Mouse (Mus musculus): ENCODE measurements around the gene Foxa1.

Gene Foxa1

GRCm38 (mm10) chr12:57546415-57547201 is at the start of gene Foxa1:
Gene Foxa1 (minus strand): TSS chr12:57546916.
- no peak for DNase-seq (ENCODE audit: low spot score in 2 of 2)

DNA sequence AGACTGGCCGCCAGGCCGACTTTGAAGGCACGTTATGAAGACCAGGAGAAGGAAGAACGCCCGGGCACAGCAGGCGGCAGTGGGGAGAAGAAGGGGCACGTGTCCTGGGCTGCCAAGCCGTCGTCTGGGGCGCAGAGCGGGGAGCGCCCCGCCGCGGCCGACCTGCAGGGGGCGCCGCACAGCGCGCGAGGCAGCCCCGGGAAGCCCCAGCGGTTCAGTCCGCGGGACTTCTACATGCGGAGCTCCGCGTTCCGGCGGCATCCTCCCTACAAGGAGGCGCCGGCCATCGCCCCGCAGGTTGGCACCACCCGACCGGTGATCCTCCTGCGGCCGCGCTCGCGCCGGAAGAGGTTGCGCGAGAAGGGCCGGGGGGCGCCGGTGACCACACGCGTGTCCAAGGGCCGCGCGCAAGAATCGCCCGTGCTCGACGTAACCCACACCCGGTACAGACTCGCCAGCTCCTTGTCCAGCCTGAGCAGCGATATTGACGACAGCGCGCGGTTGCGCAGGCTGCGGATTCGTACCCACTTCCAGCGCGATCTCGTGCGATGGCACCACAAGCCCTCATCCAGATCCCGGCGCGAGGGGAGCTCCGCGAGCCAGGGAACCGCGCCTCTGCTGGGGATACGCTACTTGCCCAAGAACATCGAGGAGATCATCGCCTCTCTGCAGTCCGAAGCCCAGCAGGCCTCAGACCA is 29.4 kb upstream of the Foxa1 start:
- no peak for DNase-seq (ENCODE audit: low spot score in 2 of 2)

DNA sequence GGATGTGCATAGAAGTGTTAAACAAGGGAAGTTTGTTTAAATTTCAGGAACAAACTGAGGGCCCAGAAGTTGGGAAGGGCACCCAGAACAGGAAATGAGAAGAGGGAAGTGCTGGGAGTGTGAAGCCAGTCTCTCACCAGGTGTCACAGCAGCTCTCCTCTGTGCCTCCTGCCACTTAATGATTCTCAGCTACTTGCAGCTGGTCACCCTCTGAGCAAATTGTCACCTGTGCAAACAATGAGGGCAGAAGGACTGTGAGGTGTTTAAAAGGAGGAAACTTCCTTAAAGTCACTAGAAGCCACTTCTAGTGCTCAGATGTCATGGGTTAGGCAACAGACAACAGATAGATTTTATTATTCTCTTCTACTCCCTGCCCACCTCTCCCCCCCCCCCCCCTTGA is 25.7 kb upstream of the Foxa1 start:
- DNase-seq (ENCODE audit: low spot score in 2 of 2), result no peak

DNA sequence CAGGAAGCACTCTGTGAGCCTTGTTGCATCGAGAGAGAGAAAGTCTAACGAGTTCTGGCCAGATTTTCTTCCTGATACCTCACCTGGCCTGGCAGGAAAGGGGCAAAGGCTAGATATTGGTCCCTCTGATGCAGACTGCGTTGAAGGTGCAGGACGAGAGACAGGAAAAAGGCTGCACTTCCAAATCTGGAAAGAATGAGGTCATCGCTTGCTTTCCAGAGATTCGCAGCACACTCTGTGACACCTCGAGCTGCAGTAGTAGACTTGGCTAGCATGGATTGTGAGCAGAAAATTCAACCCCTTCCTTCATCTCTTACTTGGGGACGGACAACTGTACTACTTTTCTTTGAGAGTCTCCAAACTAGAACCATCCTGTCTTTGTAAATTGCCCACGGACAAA is 25.1 kb upstream of the Foxa1 start:
- DNase-seq (ENCODE audit: low spot score in 2 of 2), result no peak

- DNase-seq (ENCODE audit: low spot score in 2 of 2), result no peak
Observed at GRCm38 (mm10) chr12:57563909-57564308, 17.2 kb upstream of the Foxa1 start, which contains the start of gene Ttc6. Gene Ttc6 (plus strand): TSS chr12:57564113.

DNA sequence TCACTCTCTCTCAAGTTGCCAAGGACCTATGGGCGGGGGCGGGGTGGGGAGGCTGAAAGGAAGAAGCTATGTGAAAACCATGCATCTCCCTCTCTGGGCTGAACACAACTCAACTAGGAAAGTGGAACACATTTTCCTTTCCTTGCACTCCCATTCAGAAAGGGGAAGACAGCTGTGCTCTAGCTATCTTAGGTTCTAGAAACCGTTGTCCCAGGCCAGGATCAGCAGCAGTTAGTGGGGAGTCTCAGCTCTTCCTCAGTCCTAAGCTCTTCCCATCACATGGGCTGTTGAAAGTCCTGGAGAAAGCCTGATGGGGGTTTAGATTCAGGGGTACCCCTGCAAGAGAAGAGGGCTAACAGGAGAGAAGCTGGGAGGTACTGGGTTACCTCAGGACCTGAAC is 7.4 kb upstream of the Foxa1 start:
- no peak for DNase-seq (ENCODE audit: low spot score in 2 of 2)

GRCm38 (mm10) chr12:57552286-57552685 is 5.6 kb upstream of the Foxa1 start:
- no peak for DNase-seq (ENCODE audit: low spot score in 2 of 2)

DNA sequence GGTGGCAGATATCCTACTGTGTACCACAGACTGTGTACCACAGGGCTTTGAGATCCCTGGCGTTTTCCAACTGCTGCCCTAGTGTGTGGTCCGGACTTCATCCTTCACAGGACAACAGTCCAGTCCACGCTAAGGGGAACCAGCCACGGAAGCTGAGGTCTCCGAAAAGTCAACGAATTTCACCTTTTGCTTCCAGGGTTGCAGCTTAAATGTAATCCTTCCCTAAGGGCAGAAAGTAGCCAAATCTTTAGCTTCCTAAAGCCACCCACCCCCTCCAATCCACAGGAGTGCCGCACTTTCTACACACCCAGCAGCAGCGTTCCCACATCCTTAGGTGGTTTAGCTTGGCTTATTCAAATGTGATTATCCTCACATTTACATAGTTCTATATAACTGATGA is 4.2 kb upstream of the Foxa1 start:
- DNase-seq (ENCODE audit: low spot score in 2 of 2), result no peak

DNA sequence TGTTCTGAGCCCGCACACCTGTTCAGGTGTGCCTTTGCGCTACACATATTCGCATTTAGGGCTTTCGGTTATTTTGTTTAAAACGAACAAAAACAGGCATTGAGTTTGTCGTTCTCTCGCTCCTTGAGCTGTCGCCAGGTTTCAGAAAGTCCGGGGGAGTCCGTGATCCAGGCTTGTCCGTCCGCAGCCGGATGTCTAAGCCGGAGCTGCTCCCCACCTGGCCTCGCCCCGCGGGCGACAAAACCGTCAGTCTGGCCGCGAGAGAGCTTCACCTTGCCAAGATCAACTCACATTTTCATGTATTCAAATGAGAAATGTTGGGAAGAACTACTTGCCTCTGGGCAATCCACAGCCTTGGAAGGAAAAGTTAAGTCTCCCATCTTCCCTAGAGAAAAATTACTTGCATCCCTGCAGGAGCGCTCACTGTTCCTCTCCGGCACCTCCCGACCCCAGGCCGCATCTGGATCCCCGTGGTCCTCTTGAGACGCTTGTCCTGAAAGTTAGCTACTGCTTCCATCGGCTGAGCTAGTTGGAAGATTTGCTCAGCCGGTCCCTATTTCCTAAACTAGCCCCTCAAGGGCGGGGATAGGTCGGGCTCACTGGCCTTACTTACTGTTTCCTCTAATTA is 3.6 kb upstream of the Foxa1 start:
- DNase-seq (ENCODE audit: low spot score in 2 of 2), result no peak

DNA sequence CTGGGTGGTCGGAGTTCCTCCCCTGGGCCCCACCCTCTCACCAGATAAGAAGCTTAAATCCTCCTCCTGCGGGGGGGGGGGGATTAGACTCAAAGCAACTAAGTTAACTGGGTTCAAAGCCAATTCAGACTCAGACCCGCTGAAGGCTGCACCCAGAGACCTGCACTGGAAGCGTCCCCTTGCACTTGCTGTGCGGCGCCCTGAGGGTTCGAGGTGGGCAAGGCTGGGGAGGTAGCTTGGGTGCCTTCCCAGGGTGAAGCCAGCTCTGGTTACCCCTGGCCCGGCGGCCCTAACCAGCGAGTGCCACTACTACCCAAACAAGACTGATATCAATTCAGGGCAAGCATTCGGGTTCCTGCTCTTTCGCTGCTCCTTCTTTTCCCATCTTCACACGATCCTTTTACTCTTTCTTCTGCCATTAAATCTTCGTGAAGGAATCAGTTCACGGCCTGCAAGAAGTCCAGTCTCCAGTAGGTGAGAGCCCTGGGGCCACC is 3.0 kb upstream of the Foxa1 start:
- no peak for DNase-seq (ENCODE audit: low spot score in 2 of 2)

DNA sequence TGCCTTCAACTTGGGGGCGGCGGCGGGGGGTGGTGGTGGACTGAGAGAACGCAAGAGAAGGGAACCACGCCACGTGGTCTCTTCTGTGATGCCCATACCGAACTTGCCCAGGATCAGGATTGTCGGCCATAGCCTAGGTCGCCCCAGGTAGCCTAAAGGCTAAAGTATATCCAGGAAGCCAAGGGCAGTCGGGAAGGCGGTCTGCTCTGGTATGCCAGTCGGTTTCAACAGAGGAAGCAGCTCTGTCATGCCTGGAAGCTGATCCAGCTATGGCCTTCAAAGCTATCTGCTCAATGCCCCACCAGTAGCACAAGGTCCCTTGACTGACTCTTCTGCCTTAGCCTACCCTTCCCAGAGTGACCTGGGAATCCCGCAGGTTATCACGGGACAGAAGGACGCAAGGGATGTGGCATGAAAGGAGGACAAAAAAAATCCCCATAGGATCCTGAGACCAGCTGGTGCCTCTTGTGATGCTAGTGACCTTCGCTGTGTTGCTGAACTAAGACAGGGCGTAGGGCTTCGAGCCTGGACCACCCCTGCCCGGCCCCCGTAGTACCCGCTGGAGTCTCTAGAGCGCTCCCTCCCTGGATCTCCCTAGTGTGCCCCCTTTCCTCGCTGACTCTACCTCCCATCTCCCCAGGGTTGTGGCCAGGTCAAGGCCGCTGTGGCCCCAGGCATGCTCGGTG is 2.4 kb upstream of the Foxa1 start:
- no peak for DNase-seq (ENCODE audit: low spot score in 2 of 2)

DNA sequence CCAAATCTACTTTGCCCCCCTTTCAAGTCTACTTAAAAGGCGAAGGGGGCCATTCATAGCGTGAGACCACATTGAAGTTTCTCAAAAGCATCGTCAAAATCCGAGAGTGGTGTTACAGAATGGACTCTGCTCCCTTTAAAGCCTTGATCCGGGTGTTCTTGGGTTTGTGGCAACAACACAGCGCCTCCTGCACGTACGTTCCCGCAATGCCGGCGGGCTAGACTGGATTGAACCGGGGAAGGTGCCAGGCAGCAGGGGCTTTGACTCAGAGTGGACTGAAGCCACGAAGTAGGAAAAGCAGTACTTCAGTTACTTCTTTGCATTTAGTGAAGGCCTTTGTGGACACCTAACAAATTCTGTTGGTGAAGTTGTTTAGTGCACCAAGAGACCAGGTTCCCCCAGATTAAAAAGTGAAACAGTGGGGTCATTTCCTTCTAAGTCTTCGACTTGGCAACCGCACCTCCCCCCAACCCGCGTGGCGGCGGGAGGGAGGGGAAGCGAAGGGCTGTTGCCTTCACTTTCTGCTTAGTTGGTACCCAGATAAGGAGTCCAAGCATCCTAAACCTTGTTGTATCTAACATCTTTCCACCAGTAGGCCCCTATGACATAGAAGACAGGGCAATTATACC is 1.8 kb upstream of the Foxa1 start:
- no peak for DNase-seq (ENCODE audit: low spot score in 2 of 2)

GRCm38 (mm10) chr12:57547890-57548289 is 1.2 kb upstream of the Foxa1 start:
- DNase-seq (ENCODE audit: low spot score in 2 of 2), result no peak

DNA sequence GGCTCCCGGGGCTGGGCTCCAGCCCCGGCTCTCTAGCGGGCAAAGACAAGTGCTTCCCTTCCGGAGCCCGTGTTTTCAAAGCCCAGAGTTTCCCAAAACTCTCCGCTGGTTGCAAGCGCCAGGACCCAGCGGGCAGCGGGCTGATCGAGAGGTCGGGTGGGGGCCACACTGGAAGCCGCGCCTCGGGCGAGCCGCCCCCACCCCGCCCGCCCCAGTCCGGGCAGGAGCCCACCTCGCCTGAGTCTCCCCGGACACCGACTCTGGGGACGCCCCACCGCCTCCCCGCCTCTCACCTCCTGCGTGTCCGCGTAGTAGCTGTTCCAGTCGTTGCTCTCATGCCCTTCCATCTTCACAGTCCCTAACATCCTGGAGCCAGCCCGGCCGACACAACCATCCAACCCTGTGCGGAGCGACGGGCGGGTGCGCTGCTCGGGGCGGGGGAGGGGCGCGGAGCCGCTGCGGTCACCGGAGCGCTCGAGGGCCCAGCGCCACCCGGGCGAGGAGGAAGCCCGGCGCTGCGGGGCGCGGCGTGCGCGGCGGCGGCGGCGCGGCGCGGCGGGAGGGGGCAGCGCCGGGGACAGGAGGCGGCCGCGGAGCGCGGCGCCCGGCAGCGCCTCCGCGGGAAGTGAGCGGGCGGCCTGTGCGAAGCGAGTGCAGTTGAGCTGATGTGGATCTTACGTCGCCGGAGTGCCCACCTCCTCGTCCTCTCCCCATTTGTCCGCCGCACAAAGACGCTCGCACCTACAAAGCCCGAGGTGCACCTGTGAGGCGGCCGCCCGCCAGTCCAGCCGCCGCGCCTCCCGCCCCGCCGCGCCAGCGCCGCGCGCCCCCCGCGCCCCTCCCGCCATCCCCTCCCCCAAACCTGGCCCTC is 1.1 kb downstream of the Foxa1 start:
- DNase-seq (ENCODE audit: low spot score in 2 of 2), result no peak

GRCm38 (mm10) chr12:57544641-57545370 is 1.9 kb downstream of the Foxa1 start:
- peak in 1 of 2 experiments; percentile 49 for DNase-seq (ENCODE audit: low spot score in 2 of 2)

- no peak for DNase-seq (ENCODE audit: low spot score in 2 of 2)
Observed at GRCm38 (mm10) chr12:57543627-57543991, 3.1 kb downstream of the Foxa1 start.

DNA sequence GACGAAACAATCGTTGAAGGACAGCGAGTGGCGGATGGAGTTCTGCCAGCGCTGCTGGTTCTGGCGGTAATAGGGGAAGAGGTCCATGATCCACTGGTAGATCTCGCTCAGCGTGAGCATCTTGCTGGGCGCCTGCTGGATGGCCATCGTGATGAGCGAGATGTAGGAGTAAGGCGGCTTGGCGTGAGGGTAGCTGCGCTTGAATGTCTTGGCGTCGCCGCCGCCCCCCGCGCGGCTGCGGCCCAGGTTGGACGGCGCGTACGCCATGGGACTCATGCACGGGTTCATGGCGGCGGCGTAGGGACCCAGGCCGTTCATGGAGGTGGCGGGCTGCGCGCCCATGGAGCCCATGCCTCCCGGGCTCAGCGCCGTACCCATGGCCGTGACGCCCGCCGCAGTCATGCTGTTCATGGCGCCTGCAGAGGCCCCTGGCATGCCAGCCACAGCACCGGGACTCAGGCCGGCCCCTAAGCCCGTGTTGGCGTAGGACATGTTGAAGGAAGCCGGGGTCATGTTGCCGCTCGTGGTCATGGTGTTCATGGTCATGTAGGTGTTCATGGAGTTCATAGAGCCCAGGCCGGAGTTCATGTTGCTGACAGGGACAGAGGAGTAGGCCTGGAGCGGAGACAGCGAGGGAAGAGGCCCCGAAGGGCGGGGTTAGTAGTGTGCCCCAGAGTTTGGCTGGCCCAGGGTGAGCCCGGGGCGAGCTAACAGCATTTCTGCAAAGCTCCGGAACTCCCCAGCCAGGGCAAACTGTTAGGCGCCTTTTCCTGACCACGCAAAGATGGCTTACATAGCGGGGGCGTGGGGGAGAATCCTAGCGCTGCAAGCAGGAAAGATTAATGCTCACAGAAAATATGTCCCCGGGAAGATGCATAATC is 3.7 kb downstream of the Foxa1 start:
- DNase-seq (ENCODE audit: low spot score in 2 of 2), result no peak

DNA sequence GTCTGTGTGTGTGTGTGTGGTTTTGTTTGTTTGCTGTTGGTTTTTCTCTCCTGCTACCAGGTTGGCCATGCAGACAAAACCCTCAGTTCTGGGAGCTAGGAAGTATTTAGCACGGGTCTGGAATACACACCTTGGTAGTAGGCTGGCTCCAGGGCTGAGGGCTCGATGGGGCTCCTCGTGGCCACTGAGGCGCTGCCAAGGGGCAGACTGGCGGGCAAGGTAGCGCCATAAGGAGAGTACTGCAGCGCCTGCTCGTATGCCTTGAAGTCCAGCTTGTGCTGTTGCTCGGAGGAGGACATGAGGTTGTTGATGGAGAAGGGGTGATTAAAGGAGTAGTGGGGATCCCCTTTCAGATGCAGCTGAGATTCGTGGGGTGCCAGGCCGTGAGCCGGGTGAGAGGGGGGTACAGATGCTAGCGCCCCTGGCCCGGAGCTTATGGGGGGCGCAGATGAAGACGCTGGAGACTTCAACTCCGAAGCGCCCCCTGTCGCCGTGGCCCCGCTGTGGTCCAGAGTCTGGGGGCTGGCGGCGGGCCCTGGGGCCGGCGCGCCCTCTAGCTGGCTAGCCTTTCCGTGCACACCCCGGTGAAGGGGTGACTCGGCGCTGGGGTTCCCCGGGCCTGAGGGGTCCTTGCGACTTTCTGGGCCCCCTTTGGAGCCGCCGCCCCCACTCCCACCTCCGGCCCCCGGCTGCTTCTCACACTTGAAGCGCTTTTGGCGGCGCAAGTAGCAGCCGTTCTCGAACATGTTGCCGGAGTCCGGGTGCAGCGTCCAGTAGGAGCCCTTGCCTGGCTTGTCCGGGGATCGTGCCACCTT is 4.6 kb downstream of the Foxa1 start:
- no peak for DNase-seq (ENCODE audit: low spot score in 2 of 2)
